Mouse (Mus musculus) hindbrain, embryonic 15.5 days (tissue): ENCODE data around the gene Rbbp8nl. TPM values are rescaled to one million over a fixed set of nuclear protein-coding genes. Genes with fewer than 3 reads are reported as not detected.

Source experiments
- ATAC-seq: fragments of 200-750 bp; cut with Nextera tagmentation; 2 replicates; pipeline ENCODE4 v1.8.0; 2017; ENCODE audit warnings: low read depth, moderate number of reproducible peaks, moderate TSS enrichment; ENCODE audit not compliant: low FRiP score
- H3K27ac ChIP-seq: fragments of 300-500 bp; sonication (generic); replicated peaks from 2 replicates; pipeline ENCODE4 v1.5.1; 2015; ENCODE audit warnings: mild to moderate bottlenecking, inconsistent platforms
- H3K27me3 ChIP-seq: fragments of 300-500 bp; sonication (generic); 2 replicates; pipeline ENCODE4 v1.6.1; 2015; ENCODE audit warnings: control low read depth, inconsistent platforms
- H3K36me3 ChIP-seq: fragments of 300-500 bp; sonication (generic); 2 replicates; pipeline ENCODE4 v1.6.1; 2015; ENCODE audit warnings: control low read depth, inconsistent platforms
- H3K4me1 ChIP-seq: fragments of 300-500 bp; sonication (generic); replicated peaks from 2 replicates; pipeline ENCODE4 v1.6.1; 2015; ENCODE audit warnings: control low read depth, inconsistent platforms
- H3K4me2 ChIP-seq: fragments of 300-500 bp; sonication (generic); 2 replicates; pipeline ENCODE4 v1.6.1; 2015; ENCODE audit warnings: moderate library complexity, mild to moderate bottlenecking, inconsistent platforms
- H3K4me3 ChIP-seq: fragments of 300-500 bp; sonication (generic); 2 replicates; pipeline ENCODE4 v1.5.1; 2015; ENCODE audit warnings: mild to moderate bottlenecking, inconsistent platforms
- H3K9ac ChIP-seq: fragments of 300-500 bp; sonication (generic); 2 replicates; pipeline ENCODE4 v1.6.1; 2015; ENCODE audit warnings: inconsistent platforms
- H3K9me3 ChIP-seq: fragments of 300-500 bp; sonication (generic); 2 replicates; pipeline ENCODE4 v1.6.1; 2016; ENCODE audit warnings: control low read depth, inconsistent platforms
- WGBS: fragments of 180-500 bp; shearing (Covaris S2); methylation state at CpG from one replicate; pipeline ENCODE4 v1.1.7; 2015; 5-methylcytosine and 5-hydroxymethylcytosine counted together
- polyA plus RNA-seq: library from polyadenylated mRNA; unstranded; fragments of >200 nt; fragmentation: Nextera tagmentation; extraction: Ambion mirVana; gene quantifications from 2 replicates; pipeline ENCODE4 v1.2.1, GENCODE M21; 2015

Rbbp8nl gene
- polyA plus RNA-seq, 1 experiment from 2014 or later, result not detected

DNA sequence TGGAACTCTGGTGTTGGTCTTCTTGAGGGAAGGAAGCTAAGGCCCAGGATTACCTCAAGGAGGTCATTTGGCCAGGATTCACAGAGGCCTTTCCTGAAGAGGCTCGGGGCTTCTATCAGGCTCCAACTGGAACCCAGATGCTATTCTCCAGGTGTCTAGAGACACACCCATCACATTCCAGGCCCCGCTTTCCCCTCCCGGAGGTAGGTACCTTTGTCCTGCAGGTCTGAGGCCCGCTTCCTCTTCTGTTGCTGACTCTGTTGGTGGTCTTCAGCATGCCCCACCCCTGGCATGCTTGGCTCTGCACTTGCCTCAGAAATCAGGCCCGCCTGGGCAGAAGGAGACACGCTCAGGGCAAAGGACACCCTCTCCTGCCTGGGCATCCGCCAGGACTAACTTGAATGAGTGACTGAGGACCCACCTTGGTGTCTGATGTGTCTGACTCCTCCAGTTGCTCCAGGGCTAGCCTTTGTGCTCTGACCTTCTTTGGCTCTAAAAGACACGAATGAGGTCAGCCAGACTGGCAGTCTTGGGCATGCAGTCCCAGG lies 11.8 kb downstream of the Rbbp8nl start:
- 78% methylated on average over 8 of the region's 8 CpGs for WGBS
- Histone ChIP-seq H3K9me3 (no peaks in the 10 kb centered on the region), H3K9ac (no peak overlapping the region)

GRCm38 (mm10) chr2:180276851-180277259 lies 12.8 kb downstream of the Rbbp8nl start:
- no peaks in the 10 kb centered on the region for H3K36me3 ChIP-seq
- H3K4me1 ChIP-seq, result peaks cover 15% of the 10 kb centered on the region
- peaks cover 8% of the 10 kb centered on the region for H3K27me3 ChIP-seq
- ATAC-seq, result no peak
- no peak overlapping the region for H3K4me3 ChIP-seq
- H3K27ac ChIP-seq, result no peak overlapping the region
- H3K4me2 ChIP-seq, result no peak overlapping the region
- H3K9me3 ChIP-seq, result no peaks in the 10 kb centered on the region
- 76% methylated on average over 8 of the region's 8 CpGs for WGBS
- H3K9ac ChIP-seq, result no peak overlapping the region

More for the DNA sequence above, 11.8 kb downstream of the Rbbp8nl start:
- Histone ChIP-seq H3K27me3 (peaks cover 8% of the 10 kb centered on the region), H3K4me3 (no peak overlapping the region), H3K4me2 (no peak overlapping the region), H3K27ac (no peak overlapping the region), H3K36me3 (no peaks in the 10 kb centered on the region), H3K4me1 (peaks cover 6% of the 10 kb centered on the region; the same call in 1 of the 2 replicates)
- ATAC-seq, result no peak

DNA sequence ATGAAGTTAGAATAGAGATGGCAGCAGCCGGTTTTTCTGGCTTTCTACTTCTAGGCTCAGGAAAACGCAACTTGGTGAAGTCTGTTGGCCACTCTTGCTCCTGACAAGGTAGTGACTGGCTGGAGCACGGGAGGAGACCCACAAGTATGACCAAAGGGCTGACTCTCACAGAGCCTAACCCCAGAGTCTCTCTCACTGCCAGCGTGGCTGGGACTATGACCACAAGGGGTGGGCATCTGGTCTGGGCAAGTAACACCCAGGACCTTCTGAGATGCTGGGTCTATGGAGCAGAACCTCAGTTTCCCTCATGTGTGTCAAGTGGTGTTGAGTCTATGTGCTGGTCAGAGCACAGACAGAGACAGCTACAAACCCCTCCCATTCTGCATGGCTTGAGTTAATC lies 13.3 kb downstream of the Rbbp8nl start:
- Histone ChIP-seq H3K9me3 (no peaks in the 10 kb centered on the region), H3K36me3 (no peaks in the 10 kb centered on the region), H3K27me3 (peaks cover 8% of the 10 kb centered on the region), H3K4me3 (no peak overlapping the region), H3K27ac (no peak overlapping the region), H3K9ac (no peak overlapping the region), H3K4me1 (peaks cover 20% of the 10 kb centered on the region), H3K4me2 (no peak overlapping the region)
- WGBS, result 61% methylated on average over 4 of the region's 4 CpGs
- no peak for ATAC-seq

- H3K4me2 ChIP-seq, result peak overlapping the region; percentile 39
Observed at GRCm38 (mm10) chr2:180275836-180276235, 13.8 kb downstream of the Rbbp8nl start.

GRCm38 (mm10) chr2:180274523-180274922 lies 15.2 kb downstream of the Rbbp8nl start:
- peaks cover 32% of the 10 kb centered on the region for H3K4me1 ChIP-seq
- 86% methylated on average over 2 of the region's 2 CpGs for WGBS
- no peak overlapping the region for H3K4me2 ChIP-seq
- H3K36me3 ChIP-seq, result no peaks in the 10 kb centered on the region
- H3K4me3 ChIP-seq, result no peak overlapping the region
- peaks cover 8% of the 10 kb centered on the region for H3K27me3 ChIP-seq
- no peaks in the 10 kb centered on the region for H3K9me3 ChIP-seq
- no peak overlapping the region for H3K9ac ChIP-seq
- no peak for ATAC-seq
- no peak overlapping the region for H3K27ac ChIP-seq

More at GRCm38 (mm10) chr2:180275836-180276235, 13.8 kb downstream of the Rbbp8nl start:
- Histone ChIP-seq H3K4me3 (no peak overlapping the region), H3K27me3 (peaks cover 8% of the 10 kb centered on the region), H3K27ac (no peak overlapping the region), H3K9ac (no peak overlapping the region), H3K36me3 (no peaks in the 10 kb centered on the region), H3K9me3 (no peaks in the 10 kb centered on the region), H3K4me1 (peaks cover 25% of the 10 kb centered on the region)
- peak; percentile 6; the same call in 1 of the 2 replicates for ATAC-seq
- 2% methylated on average over 8 of the region's 8 CpGs for WGBS

DNA sequence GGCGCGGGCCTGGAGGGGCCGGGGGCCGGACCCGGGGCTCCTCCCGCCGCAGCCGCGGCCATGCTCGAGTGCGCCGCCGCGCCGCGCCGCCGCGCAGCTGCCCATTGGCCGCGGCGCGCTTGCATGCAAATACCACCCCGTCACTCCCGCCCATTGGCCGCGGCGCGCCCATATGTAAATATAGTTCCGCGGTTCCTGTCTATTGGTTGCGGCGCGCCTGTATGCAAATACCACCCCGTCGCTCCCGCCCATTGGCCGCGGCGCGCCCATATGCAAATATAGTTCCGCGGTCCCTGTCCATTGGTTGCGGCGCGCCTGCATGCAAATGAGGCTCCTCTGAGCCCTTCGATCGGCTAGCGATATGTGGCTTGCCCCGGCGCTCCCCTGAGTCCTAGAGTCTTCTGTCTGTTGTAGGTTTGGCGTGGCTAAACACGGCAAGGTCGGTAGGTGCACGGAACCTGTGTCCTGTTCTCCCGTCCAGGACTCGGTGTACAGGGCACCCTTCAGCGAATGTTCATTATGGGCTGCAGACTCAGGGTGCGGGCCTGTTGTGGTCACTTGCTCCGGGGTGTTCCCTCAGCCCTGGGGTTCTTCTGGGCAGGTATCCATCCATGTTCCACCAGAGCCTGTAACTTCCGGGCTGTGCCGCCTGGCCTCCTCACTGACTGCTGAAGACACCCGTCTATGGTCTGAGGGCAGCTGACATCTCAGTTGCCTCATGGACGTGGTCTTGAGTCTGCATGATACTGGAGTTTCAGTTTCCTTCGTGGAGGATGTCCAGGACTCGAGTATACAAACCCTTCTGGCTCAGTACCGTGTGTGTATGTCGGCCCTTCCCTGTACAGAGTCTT lies 16.1 kb downstream of the Rbbp8nl start, which contains the start of gene Cables2:
Gene Cables2 (minus strand): TSS at position 103 of the 851 bp plus-strand sequence.
- WGBS, result 8% methylated on average over 68 of the region's 68 CpGs
- peaks cover 8% of the 10 kb centered on the region for H3K27me3 ChIP-seq
- peak within 1 kb of the TSS; percentile 88 for H3K4me3 ChIP-seq
- peak within 1 kb of the TSS; percentile 80 for H3K27ac ChIP-seq
- H3K36me3 ChIP-seq, result no peaks in the 10 kb centered on the region
- ATAC-seq, result peak; percentile 96
- peak within 1 kb of the TSS; percentile 96 for H3K9ac ChIP-seq
- H3K4me1 ChIP-seq, result peaks cover 32% of the 10 kb centered on the region
- no peaks in the 10 kb centered on the region for H3K9me3 ChIP-seq
- peak within 1 kb of the TSS; percentile 65 for H3K4me2 ChIP-seq

DNA sequence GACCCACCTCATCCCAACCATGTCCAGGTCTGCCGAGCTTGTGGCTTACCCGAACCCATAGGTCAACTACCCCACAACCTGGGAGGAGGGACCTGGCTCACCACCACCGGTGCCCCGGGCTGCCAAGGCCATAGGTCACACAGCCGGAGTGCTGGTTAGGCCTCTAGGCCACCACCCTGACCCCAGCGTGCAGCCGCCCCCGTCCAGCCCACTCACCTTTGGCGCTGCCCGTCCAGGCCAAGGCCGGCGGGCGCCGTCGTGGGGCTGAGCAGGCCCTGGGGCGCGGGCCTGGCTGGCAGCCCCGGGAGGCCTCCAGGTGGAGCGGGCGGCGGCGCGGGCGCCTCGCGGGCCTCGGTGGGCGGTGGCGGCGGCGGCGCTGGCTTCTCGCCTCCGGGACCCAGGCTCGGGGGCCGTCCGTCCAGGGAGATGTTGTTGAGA lies 16.8 kb downstream of the Rbbp8nl start:
- under 1% methylated on average over 33 of the region's 37 CpGs for WGBS
- H3K4me3 ChIP-seq, result peak overlapping the region; percentile 88
- peaks cover 37% of the 10 kb centered on the region for H3K4me1 ChIP-seq
- peak overlapping the region; percentile 80 for H3K27ac ChIP-seq
- H3K36me3 ChIP-seq, result 0 out of 2 replicates have a peak, but pooled peaks cover under 1% of the 10 kb centered on the region
- peak; percentile 24 for ATAC-seq
- peak overlapping the region; percentile 65 for H3K4me2 ChIP-seq
- peaks cover 8% of the 10 kb centered on the region for H3K27me3 ChIP-seq
- H3K9me3 ChIP-seq, result no peaks in the 10 kb centered on the region
- H3K9ac ChIP-seq, result peak overlapping the region; percentile 96

DNA sequence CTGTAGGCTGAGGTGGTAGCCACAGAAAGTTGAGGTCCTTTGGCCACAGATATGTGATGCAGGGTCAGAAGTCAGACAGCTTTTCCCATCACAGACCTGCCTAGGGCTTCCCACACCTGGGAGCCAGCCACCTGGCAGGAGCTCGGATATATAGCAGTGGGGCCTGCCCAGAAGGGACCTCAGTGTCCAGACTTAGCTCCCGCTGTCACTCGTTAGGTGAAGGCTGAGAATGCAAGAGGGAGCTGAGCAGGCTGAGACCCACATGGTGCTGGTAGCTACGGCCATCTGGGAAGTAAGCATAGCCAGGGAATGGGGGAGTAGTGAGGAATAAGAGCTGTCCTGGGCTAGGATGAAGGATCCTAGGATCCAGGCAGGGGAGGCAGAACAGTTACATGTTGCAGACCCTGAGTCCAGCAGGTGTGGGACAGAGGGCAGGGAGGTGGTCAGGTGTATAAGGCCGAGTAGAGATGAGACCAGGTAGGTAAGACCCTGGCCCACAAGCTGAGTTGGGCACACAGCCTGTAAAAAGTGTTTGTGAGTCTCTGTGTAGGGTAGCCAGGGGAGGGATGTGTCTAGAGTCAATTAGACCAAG lies 17.8 kb downstream of the Rbbp8nl start:
- no peak overlapping the region for H3K27ac ChIP-seq
- peak overlapping the region; percentile 96 for H3K9ac ChIP-seq
- peaks cover 8% of the 10 kb centered on the region for H3K27me3 ChIP-seq
- H3K4me1 ChIP-seq, result peaks cover 37% of the 10 kb centered on the region
- no peaks in the 10 kb centered on the region for H3K9me3 ChIP-seq
- peak overlapping the region; percentile 88 for H3K4me3 ChIP-seq
- H3K36me3 ChIP-seq, result 0 out of 2 replicates have a peak, but pooled peaks cover 2% of the 10 kb centered on the region
- ATAC-seq, result no peak
- WGBS, result 76% methylated on average over 5 of the region's 5 CpGs
- peak overlapping the region; percentile 65 for H3K4me2 ChIP-seq

GRCm38 (mm10) chr2:180270537-180271255 lies 19.0 kb downstream of the Rbbp8nl start:
- peaks cover 8% of the 10 kb centered on the region for H3K27me3 ChIP-seq
- ATAC-seq, result no peak
- peaks cover 34% of the 10 kb centered on the region for H3K4me1 ChIP-seq
- H3K9ac ChIP-seq, result no peak overlapping the region
- 0 out of 2 replicates have a peak, but pooled peaks cover 2% of the 10 kb centered on the region for H3K36me3 ChIP-seq
- H3K4me3 ChIP-seq, result no peak overlapping the region
- WGBS, result 82% methylated on average over 7 of the region's 7 CpGs
- H3K9me3 ChIP-seq, result no peaks in the 10 kb centered on the region
- no peak overlapping the region for H3K4me2 ChIP-seq
- no peak overlapping the region for H3K27ac ChIP-seq

- H3K9me3 ChIP-seq, result no peaks in the 10 kb centered on the region
- H3K4me2 ChIP-seq, result no peak overlapping the region
- ATAC-seq, result no peak
- 90% methylated on average over 10 of the region's 10 CpGs for WGBS
- H3K27ac ChIP-seq, result no peak overlapping the region
- H3K4me3 ChIP-seq, result no peak overlapping the region
- 0 out of 2 replicates have a peak, but pooled peaks cover 5% of the 10 kb centered on the region for H3K36me3 ChIP-seq
- no peak overlapping the region for H3K9ac ChIP-seq
- no peaks in the 10 kb centered on the region for H3K27me3 ChIP-seq
- peaks cover 34% of the 10 kb centered on the region for H3K4me1 ChIP-seq
Observed at GRCm38 (mm10) chr2:180269329-180269728, 20.4 kb downstream of the Rbbp8nl start.

DNA sequence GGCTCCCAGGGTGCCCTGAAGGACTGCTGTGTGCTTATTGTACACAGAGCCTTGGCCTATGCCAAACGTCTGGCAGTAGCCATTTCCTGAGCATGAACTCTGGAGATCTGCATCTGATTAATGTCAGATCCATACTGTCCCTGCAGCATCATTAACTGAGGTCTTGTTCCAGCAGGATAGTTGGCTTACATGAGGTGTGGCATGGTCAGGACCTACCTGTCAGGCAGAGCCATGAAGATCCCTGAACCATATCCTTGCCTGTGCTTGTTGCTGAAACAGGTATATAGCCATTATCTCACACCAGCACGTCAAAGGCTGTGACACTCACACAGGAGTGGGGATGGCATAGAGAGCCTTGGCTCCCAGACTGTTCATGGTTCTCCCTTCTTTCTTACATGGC lies 21.7 kb downstream of the Rbbp8nl start:
- Histone ChIP-seq H3K4me1 (peaks cover 31% of the 10 kb centered on the region), H3K9me3 (no peaks in the 10 kb centered on the region), H3K27ac (no peak overlapping the region), H3K27me3 (no peaks in the 10 kb centered on the region), H3K36me3 (peaks cover 6% of the 10 kb centered on the region; the same call in 1 of the 2 replicates), H3K4me3 (no peak overlapping the region), H3K9ac (no peak overlapping the region), H3K4me2 (no peak overlapping the region)
- WGBS, result 58% methylated on average over 2 of the region's 2 CpGs
- ATAC-seq, result no peak
